Mouse (Mus musculus): Measurements from ENCODE around the gene Pacrg.

DNA sequence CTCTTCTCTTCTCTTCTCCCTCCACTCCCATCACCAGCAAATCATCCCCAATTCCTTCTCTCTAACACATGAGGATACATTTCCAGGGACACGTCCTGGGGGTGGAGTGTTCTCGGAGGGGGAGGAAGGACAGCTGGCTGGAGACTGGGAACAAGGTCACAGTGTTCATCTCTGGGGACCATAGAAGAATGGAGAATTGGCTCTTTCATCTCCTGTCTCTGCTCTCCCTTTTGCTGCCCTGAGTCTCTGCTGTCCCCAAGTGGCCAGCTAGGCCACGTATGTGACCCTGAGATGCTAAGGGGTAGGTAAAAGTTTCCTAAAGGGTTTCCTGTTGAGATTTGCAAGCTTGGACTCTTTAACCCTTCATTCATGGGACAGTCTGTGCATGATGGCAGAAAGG lies 347.0 kb downstream of the Pacrg start:
- TF ChIP-seq CTCF (IDR thresholded peaks at IDR 0.05; ENCODE audit: control insufficient read depth, insufficient read depth, insufficient read length) (peak; percentile 35), MAX (IDR thresholded peaks at IDR 0.05) (no peak)
